Mouse (Mus musculus): ENCODE results near the gene Tnfsf14.

Gene Tnfsf14

GRCm38 (mm10) chr17:57201841-57202724 lies 8.1 kb upstream of the Tnfsf14 start:
- no peak for DNase-seq (ENCODE audit: low spot score)

- no peak for DNase-seq (ENCODE audit: low spot score)
Observed at GRCm38 (mm10) chr17:57198252-57198651, 4.3 kb upstream of the Tnfsf14 start.

GRCm38 (mm10) chr17:57195326-57196010 lies 1.5 kb upstream of the Tnfsf14 start:
- DNase-seq (ENCODE audit: low spot score), result no peak

- no peak for DNase-seq (ENCODE audit: low spot score)
Observed at GRCm38 (mm10) chr17:57194771-57195170, 794 bp upstream of the Tnfsf14 start.

GRCm38 (mm10) chr17:57188510-57189192 lies 5.3 kb downstream of the Tnfsf14 start:
- DNase-seq (ENCODE audit: low spot score), result no peak

- no peak for DNase-seq (ENCODE audit: low spot score)
Observed at GRCm38 (mm10) chr17:57185641-57186040, 8.3 kb downstream of the Tnfsf14 start.

- DNase-seq (ENCODE audit: low spot score), result no peak
Observed at GRCm38 (mm10) chr17:57182871-57183270, 11.1 kb downstream of the Tnfsf14 start.

GRCm38 (mm10) chr17:57180363-57180762 lies 13.6 kb downstream of the Tnfsf14 start:
- DNase-seq (ENCODE audit: low spot score), result peak; percentile 55

GRCm38 (mm10) chr17:57173351-57173750 lies 20.6 kb downstream of the Tnfsf14 start:
- DNase-seq (ENCODE audit: low spot score), result no peak

- no peak for DNase-seq (ENCODE audit: low spot score)
Observed at GRCm38 (mm10) chr17:57172378-57172777, 21.6 kb downstream of the Tnfsf14 start.

- no peak for DNase-seq (ENCODE audit: low spot score)
Observed at GRCm38 (mm10) chr17:57170616-57171260, 23.2 kb downstream of the Tnfsf14 start.

- peak; percentile 96 for DNase-seq (ENCODE audit: low spot score)
Observed at GRCm38 (mm10) chr17:57166800-57167791, 26.9 kb downstream of the Tnfsf14 start.

GRCm38 (mm10) chr17:57153787-57154186 lies 40.2 kb downstream of the Tnfsf14 start:
- DNase-seq (ENCODE audit: low spot score), result no peak

GRCm38 (mm10) chr17:57153006-57153405 lies 41.0 kb downstream of the Tnfsf14 start:
- DNase-seq (ENCODE audit: low spot score), result no peak

GRCm38 (mm10) chr17:57148994-57149803 lies 44.8 kb downstream of the Tnfsf14 start, which contains the start of gene Cd70:
Gene Cd70 (minus strand): TSS chr17:57149777.
- DNase-seq (ENCODE audit: low spot score), result no peak

GRCm38 (mm10) chr17:57148343-57148742 lies 45.6 kb downstream of the Tnfsf14 start:
- DNase-seq (ENCODE audit: low spot score), result no peak

- DNase-seq (ENCODE audit: low spot score), result no peak
Observed at GRCm38 (mm10) chr17:57145115-57145514, 48.9 kb downstream of the Tnfsf14 start.

- no peak for DNase-seq (ENCODE audit: low spot score)
Observed at GRCm38 (mm10) chr17:57143704-57144103, 50.3 kb downstream of the Tnfsf14 start.

- no peak for DNase-seq (ENCODE audit: low spot score)
Observed at GRCm38 (mm10) chr17:57139708-57140107, 54.3 kb downstream of the Tnfsf14 start.

Data from testis, postnatal 10 days (tissue).